Mouse (Mus musculus) heart, postnatal 0 days (tissue): ENCODE results near the gene Adcy3. TPM values are rescaled to one million over a fixed set of nuclear protein-coding genes. Genes with fewer than 3 reads are reported as not detected.

Experiments used
- ATAC-seq: fragments of 200-750 bp; cut with Nextera tagmentation; 2 replicates; pipeline ENCODE4 v1.8.0; 2017; ENCODE audit warnings: low read depth, moderate number of reproducible peaks, moderate library complexity; ENCODE audit not compliant: insufficient read depth
- DNase-seq: peaks from one replicate; pipeline ENCODE4 v3.0.0-alpha.2; 2016; ENCODE audit warnings: low spot score
- H3K27ac ChIP-seq: fragments of 300-500 bp; sonication (generic); 2 replicates; pipeline ENCODE4 v1.5.1; 2014; ENCODE audit warnings: low read depth, mild to moderate bottlenecking
- H3K27me3 ChIP-seq: fragments of 300-500 bp; sonication (generic); 2 replicates; pipeline ENCODE4 v1.6.1; 2014; ENCODE audit warnings: low read length, mixed read lengths; ENCODE audit not compliant: control insufficient read depth, insufficient read depth
- H3K36me3 ChIP-seq: fragments of 300-500 bp; sonication (generic); replicated peaks from 2 replicates; pipeline ENCODE4 v1.6.1; 2014; ENCODE audit warnings: low read length, mixed read lengths; ENCODE audit not compliant: control insufficient read depth, insufficient read depth
- H3K4me1 ChIP-seq: fragments of 300-500 bp; sonication (generic); 2 replicates; pipeline ENCODE4 v1.6.1; 2014; ENCODE audit warnings: antibody characterized with exemption; ENCODE audit not compliant: control insufficient read depth, insufficient read depth
- H3K4me2 ChIP-seq: fragments of 300-500 bp; sonication (generic); 2 replicates; pipeline ENCODE4 v1.6.1; 2014; ENCODE audit warnings: low read depth, mild to moderate bottlenecking, low read length, moderate library complexity
- H3K4me3 ChIP-seq: fragments of 300-500 bp; sonication (generic); 2 replicates; pipeline ENCODE4 v1.5.1; 2014; ENCODE audit warnings: low read depth, low read length
- H3K9ac ChIP-seq: fragments of 300-500 bp; sonication (generic); replicated peaks from 2 replicates; pipeline ENCODE4 v1.6.1; 2014; ENCODE audit warnings: low read depth, low read length, mixed read lengths
- H3K9me3 ChIP-seq: fragments of 300-500 bp; sonication (generic); replicated peaks from 2 replicates; pipeline ENCODE4 v1.6.1; 2016; ENCODE audit warnings: low read length; ENCODE audit not compliant: control insufficient read depth
- CTCF ChIP-seq: IDR thresholded peaks from 2 replicates; pipeline ENCODE4 v1.5.1; 2016; ENCODE audit warnings: antibody characterized with exemption, control low read depth, low read depth
- EP300 ChIP-seq: IDR thresholded peaks from 2 replicates; pipeline ENCODE4 v1.6.1; 2016; ENCODE audit warnings: antibody characterized with exemption, low read depth
- WGBS: fragments of 180-500 bp; shearing (Covaris S2); extraction: QIAGEN DNeasy Blood & Tissue Kit; methylation state at CpG from one replicate; pipeline ENCODE4 v1.1.7; 2014; 5-methylcytosine and 5-hydroxymethylcytosine counted together
- polyA plus RNA-seq: library from polyadenylated mRNA; unstranded; fragments of >200 nt; fragmentation: Nextera tagmentation; extraction: Ambion mirVana; gene quantifications from 2 replicates; pipeline ENCODE4 v1.2.1, GENCODE M21; 2015
- total RNA-seq: library from RNA; depleted of rRNA; stranded (reverse); fragments of >200 nt; gene quantifications from 2 replicates; pipeline ENCODE4 v1.2.3, GENCODE M21; 2014; ENCODE audit warnings: low replicate concordance

The Adcy3 gene
- total and polyA plus RNA-seq, 2 experiments from 2014 or later: 1.2 to 7.5 TPM

DNA sequence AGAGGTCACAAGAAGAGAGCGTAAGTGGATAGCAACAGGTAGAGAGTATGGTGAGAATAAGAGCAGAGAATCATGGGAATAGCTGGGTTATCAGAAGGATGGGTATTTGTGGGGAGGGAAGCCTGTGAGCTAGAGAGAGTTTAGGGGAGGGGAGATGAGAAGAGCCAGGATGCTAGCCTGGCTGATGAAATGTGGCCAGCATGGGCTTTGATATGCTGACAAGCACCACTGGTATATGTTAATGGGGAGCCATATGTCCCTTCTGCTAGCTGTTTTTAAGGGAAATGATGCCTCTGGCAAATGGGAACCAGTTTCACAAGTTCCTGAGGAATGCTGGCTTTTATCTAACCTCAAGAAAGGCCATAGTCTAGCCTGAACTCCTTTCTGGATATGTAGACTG, 36.2 kb downstream of the Adcy3 start:
- WGBS: 92% methylated on average over 1 of the region's 1 CpGs

DNA sequence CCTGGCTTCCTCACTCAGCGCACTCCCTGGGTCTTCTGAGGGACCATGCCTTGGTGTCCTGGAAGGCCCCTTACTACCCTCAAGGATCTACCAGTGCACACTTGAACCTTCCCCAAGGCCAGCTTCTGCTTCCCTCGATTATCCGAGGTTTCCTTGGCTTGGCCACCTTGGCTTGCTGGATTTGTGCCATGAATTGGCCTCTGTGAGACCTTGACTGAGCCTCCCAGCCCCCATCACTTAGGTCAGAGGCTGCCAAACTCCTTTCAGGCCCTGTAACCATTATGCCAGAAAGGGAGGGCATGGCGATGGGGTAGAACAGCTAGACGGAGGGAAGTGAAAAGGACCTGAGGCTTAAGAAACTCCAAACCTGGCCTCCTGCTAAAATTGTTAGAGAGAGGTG, 36.7 kb downstream of the Adcy3 start:
- Histone ChIP-seq H3K4me3 (no peak overlapping the region), H3K4me1 (no peaks in the 10 kb centered on the region), H3K27ac (no peak overlapping the region), H3K9me3 (no peaks in the 10 kb centered on the region), H3K27me3 (no peaks in the 10 kb centered on the region), H3K4me2 (no peak overlapping the region), H3K36me3 (no peaks in the 10 kb centered on the region), H3K9ac (no peak overlapping the region)
- ATAC-seq (no peak), DNase-seq (no peak)
- TF ChIP-seq EP300 (no peak), CTCF (no peak)
- WGBS: 78% methylated on average over 5 of the region's 5 CpGs

More for the DNA sequence above, 36.2 kb downstream of the Adcy3 start:
- no peak for DNase-seq
- ATAC-seq: no peak
- no peak overlapping the region for H3K4me3 ChIP-seq
- no peaks in the 10 kb centered on the region for H3K27me3 ChIP-seq
- H3K9ac ChIP-seq: no peak overlapping the region
- H3K36me3 ChIP-seq: no peaks in the 10 kb centered on the region
- no peaks in the 10 kb centered on the region for H3K4me1 ChIP-seq
- H3K27ac ChIP-seq: no peak overlapping the region
- H3K4me2 ChIP-seq: no peak overlapping the region
- TF ChIP-seq EP300 (no peak), CTCF (no peak)
- H3K9me3 ChIP-seq: no peaks in the 10 kb centered on the region

DNA sequence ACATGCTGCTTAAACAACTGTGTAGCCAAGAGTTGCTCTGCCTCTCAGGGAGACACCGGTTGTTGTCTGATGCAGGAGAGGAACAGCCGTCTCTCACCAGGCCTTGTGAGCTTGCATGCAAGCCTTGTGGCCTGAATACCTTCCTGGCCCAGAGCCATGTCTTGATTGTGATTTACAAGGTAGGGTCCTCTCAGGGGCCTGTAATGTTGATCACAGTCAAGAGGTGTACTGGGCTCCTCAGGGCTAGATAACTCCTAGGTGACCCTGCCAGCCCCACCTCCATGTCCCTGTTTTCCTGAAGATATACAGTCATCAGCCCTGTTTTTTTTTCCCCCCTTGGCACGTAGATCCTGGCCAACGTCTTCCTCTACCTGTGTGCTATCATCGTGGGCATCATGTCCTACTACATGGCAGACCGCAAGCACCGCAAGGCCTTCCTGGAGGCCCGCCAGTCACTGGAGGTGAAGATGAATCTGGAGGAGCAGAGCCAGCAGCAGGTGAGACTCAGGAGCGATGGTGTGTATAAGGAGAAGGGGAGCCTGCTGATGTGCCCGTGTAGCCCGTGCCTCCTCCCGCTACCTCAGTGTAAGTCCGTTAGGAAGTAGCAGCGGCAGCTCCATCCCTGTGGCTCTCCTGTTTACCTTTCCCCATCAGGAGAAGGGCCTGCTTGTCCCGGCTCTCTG, 40.3 kb downstream of the Adcy3 start:
- no peaks in the 10 kb centered on the region for H3K36me3 ChIP-seq
- H3K9me3 ChIP-seq: no peaks in the 10 kb centered on the region
- no peak for ATAC-seq
- TF ChIP-seq EP300 (no peak), CTCF (no peak)
- H3K4me1 ChIP-seq: no peaks in the 10 kb centered on the region
- WGBS: 79% methylated on average over 15 of the region's 15 CpGs
- no peak overlapping the region for H3K4me3 ChIP-seq
- no peaks in the 10 kb centered on the region for H3K27me3 ChIP-seq
- no peak overlapping the region for H3K4me2 ChIP-seq
- no peak for DNase-seq
- no peak overlapping the region for H3K27ac ChIP-seq
- H3K9ac ChIP-seq: no peak overlapping the region

DNA sequence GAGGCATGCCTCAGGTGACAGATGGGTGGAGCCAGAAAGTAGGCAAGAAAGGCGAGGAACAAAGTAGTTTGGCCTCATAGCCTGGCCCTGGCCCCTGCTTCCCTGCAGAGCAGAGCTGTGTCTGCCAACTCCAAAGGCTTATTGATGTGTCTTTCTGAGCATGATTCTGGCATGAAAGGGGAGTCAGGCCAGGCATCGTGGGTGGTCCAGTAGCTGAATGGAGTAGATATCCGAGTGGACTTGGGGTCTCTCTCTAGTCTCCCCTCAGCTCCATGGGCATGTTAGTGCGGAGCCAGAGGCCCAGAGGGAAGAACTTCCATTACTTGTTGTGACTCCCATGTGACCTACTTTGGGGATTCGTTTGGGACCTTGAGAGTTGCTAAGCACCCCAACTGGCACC, 45.9 kb downstream of the Adcy3 start:
- no peak for TF ChIP-seq CTCF
- TF ChIP-seq EP300: no peak
- no peak for DNase-seq
- Histone ChIP-seq H3K36me3 (no peaks in the 10 kb centered on the region), H3K4me1 (no peaks in the 10 kb centered on the region), H3K27ac (no peak overlapping the region), H3K27me3 (no peaks in the 10 kb centered on the region), H3K9ac (no peak overlapping the region), H3K4me3 (no peak overlapping the region), H3K4me2 (no peak overlapping the region), H3K9me3 (no peaks in the 10 kb centered on the region)
- no peak for ATAC-seq
- 63% methylated on average over 5 of the region's 5 CpGs for WGBS

DNA sequence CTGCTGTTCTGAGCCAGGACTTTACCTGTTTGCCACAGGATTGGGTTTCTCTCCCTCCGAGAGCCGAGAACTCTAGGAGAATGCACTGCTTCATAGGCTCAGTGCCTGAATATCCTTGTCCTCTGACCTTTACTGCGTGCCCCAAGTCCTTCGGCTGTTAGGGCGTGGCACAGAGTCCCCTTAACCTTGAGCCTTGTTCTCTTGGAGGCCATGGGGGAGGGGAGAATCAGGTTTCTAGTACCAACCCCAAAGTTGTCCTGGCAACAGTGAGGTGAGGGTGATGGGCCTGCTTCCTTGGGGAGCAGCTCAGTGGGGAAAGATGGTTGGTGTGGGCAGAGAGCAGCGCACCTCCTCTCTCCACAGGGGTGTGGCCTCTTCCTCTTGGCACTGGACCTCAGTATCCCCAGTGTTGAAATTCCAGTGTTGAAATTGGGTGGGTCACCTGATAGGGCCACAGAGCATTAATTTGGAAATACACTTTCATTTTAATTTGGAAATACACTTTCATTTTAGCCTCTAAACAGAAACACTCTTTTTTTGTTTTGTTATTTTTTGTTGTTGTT, 46.8 kb downstream of the Adcy3 start:
- Histone ChIP-seq H3K4me1 (no peaks in the 10 kb centered on the region), H3K9ac (no peak overlapping the region), H3K9me3 (no peaks in the 10 kb centered on the region), H3K27me3 (no peaks in the 10 kb centered on the region), H3K4me3 (no peak overlapping the region), H3K27ac (no peak overlapping the region), H3K4me2 (no peak overlapping the region), H3K36me3 (no peaks in the 10 kb centered on the region)
- ATAC-seq (no peak), DNase-seq (no peak)
- WGBS: 78% methylated on average over 6 of the region's 6 CpGs
- TF ChIP-seq CTCF (no peak), EP300 (no peak)

DNA sequence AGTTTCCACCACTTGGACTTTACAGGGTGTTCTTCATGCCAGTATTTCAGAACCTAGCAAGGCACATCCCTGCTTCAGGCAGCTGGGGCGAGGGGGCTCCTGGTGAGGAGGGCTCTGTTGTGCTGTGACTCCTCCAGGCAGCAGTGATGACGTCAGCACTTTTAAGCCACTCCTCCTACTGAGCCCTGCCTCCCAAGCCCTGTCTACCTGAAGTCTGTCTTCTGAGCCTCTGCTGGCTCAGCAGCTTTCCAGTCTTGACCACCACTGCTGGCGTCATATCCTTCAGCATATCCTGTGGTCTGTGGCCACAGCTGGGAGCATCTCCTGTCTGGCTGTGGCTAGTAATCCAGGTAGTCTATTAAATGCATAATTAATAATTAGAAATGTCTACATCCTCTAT, 47.6 kb downstream of the Adcy3 start:
- H3K27me3 ChIP-seq: no peaks in the 10 kb centered on the region
- TF ChIP-seq EP300: no peak
- H3K4me1 ChIP-seq: no peaks in the 10 kb centered on the region
- WGBS: 55% methylated on average over 3 of the region's 3 CpGs
- H3K9ac ChIP-seq: no peak overlapping the region
- no peak overlapping the region for H3K27ac ChIP-seq
- H3K4me3 ChIP-seq: no peak overlapping the region
- H3K36me3 ChIP-seq: no peaks in the 10 kb centered on the region
- DNase-seq (no peak), ATAC-seq (no peak)
- H3K4me2 ChIP-seq: no peak overlapping the region
- H3K9me3 ChIP-seq: no peaks in the 10 kb centered on the region
